Mouse (Mus musculus): ENCODE data around the gene Gm26558. TPM values are rescaled to one million over a fixed set of nuclear protein-coding genes. Genes with fewer than 3 reads are reported as not detected.

Gene Gm26558
- total RNA-seq, 2 experiments from 2014 or later = 0.63 to 1.1 TPM

- no peak for DNase-seq
Observed at GRCm38 (mm10) chr2:70647681-70648080, 14.2 kb downstream of the Gm26558 start.

DNA sequence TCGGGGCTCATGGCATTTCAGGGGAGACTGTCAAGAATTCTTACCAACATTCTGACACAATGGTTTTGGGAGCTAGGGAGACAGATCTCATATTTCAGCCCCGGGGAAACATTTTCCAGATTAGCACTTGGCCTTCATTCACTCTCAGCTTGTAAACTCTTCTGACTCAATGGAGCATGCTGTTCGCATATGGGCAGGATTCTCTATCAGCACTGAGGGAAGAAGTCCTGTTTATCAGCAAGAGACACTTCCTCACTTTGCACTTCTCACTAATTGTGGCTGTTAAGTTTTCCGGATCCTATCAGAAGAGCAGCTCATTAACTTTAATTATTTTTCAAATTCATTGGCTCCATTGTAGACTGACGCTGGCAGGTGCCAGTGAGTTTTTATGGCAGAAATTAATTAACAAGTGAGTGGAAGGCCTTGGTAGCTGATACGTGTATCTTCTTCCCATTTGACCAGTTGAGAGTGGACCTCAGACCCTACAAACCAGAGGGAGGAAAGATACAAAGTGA, 16.6 kb downstream of the Gm26558 start:
- no peak for DNase-seq

DNA sequence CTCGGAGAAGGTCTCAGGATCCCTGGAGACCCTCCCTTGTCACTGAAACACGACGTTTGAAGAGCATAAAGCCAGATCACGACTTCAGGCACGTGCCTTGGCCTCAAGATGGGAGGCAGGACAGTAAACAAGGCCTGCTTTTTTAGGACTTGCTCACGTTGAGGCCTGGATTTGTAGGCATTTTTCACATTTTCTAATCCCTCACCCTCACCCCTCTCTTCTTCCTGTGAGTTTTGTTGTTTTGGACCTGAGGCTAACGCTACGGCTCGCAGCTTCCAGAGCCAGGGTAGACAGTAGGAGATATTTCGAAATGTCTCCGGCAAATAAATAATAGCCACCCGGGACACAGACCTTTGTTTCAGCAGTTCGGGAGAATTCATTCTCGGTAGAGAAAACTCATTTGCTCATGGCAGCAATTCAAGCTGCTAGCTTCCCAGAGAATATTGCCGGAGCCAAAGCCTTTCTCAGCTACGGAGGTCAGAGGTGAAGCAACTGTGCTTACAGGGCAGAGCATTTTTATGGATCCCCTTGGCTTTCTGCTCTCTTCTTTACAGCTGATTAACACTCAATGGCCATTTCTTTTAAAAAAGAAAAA, 18.8 kb downstream of the Gm26558 start:
- no peak for DNase-seq

GRCm38 (mm10) chr2:70640968-70641367, 20.9 kb downstream of the Gm26558 start:
- no peak for DNase-seq

DNA sequence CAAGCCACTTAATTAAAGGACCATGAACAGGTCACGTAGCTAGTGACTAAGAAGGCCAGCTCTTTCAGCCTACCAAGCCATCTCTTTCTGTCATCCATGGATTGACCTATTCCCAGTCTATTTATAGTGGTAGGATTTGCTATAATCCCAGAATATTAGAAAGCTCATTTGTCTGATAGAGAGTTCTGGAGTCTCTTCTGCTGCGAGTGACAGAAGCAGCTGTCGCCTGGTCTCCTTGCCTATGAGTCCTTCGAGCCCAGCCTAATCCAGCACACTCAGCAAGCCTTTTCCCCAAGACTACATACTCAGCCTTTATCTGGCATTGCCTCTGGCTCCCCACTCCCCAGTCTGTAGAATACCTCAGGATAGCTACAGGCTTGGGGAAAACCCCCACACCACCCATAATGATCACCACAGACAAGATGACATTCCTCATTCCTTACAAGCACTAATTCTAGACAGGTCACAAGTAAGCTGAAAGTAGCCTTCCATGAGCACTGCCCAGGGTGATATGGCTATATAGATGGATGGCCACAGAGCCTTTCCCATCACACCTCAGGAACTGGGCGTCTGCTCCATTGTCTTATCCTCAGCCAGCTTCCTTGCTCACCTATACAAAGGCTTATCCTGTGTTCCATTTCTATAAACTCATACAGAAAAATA, 27.7 kb downstream of the Gm26558 start:
- no peak for DNase-seq

- DNase-seq = no peak
Observed at GRCm38 (mm10) chr2:70632412-70632811, 29.5 kb downstream of the Gm26558 start.

- DNase-seq = no peak
Observed at GRCm38 (mm10) chr2:70631321-70631720, 30.6 kb downstream of the Gm26558 start.

- no peak for DNase-seq
Observed at GRCm38 (mm10) chr2:70629921-70630320, 32.0 kb downstream of the Gm26558 start.

- DNase-seq = peak; percentile 43
Observed at GRCm38 (mm10) chr2:70629339-70629761, 32.6 kb downstream of the Gm26558 start.

DNA sequence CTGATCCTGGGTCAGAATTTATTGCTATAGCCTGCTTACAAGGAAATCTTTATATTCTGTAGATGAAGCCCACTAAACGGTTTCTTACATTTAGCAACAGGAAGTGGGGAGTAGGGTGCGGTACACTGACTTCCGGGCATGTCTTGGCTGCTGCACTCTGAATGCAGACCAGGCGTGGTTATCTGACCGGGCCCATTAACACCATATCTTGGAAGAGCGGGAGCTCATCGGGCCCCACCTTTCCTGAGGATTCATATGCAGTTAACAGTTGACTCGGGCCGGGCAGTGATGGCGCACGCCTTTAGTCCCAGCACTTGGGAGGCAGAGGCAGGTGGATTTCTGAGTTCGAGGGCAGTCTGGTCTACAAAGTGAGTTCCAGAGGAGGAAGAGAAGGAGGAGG, 33.5 kb downstream of the Gm26558 start:
- no peak for DNase-seq

DNA sequence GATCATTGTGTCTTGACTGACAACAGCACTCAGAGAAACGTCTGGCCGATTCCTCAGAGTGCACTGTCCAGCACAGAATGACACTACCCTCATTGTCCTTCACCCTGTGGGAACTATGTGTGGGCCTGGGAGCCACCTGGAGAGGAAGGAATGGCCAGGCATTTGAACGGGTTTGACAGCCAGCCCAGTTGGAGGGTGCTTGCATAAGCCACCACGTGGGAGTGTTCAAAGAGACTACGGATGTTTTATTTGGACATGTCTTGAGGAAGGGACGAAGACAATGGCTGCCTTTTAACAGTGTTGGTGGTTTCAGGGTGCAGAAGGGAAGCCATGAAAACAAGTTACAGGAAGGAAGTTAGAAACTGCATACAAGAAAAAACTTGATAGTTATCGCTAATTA, 36.1 kb downstream of the Gm26558 start:
- DNase-seq = no peak

DNA sequence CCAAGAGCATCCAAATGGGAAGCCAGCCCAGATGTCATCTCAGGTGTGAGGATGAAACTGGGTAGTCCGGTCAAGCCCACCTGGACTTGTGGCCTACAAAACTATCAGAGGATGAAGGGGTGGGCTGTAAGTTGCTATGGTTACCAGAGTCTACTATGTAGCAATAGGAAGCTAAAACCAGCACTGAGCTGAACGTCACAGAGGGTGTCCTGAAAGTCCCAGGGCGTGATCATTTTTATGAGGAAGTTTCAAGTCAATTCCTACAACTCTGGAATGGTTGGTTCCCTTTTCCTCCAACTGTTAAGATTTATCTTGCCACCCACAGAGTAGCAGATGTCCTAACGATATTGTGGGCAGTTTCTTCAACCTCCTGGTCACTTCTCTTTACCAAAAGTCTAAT, 39.7 kb downstream of the Gm26558 start:
- DNase-seq = no peak

DNA sequence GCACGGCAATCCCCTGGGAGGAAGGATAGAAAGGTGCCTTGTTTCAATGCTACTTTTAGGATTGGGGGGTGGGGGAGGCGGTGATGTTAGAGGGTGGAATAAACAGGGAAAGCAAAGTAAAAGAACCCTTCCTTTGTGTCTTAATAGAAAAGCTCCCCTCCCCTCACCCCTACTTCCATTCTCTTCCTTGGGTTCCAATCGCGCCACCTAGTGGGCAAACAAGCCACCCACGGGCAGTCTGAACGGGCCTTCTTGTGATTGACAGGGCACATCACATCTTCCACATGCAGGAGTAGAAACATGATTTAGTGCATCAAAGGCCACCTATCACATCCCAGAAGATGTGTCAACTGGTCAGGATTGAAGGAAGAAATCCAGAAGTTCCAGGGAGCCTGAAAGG, 41.7 kb downstream of the Gm26558 start:
- peak; percentile 39 for DNase-seq

- no peak for DNase-seq
Observed at GRCm38 (mm10) chr2:70619232-70619835, 42.6 kb downstream of the Gm26558 start.

DNA sequence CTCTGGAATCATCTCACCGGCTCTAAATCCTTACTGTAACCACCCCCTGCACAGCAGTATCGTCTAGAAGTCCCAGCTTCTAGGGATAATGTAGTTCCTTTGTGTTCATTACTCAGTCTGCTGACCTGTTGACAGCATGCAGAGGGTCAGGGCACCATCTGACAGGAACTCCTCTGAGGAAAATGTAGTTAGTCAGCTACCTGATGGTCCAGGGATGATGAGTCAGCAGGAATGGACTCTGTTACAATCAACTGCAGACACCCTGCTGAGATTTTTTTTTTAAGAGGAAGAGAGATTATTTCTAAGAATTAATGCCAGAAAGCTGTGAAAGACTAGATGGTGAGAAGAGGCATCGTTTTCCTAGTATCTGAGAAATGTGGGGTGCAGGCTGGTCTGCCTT, 45.3 kb downstream of the Gm26558 start:
- no peak for DNase-seq

DNA sequence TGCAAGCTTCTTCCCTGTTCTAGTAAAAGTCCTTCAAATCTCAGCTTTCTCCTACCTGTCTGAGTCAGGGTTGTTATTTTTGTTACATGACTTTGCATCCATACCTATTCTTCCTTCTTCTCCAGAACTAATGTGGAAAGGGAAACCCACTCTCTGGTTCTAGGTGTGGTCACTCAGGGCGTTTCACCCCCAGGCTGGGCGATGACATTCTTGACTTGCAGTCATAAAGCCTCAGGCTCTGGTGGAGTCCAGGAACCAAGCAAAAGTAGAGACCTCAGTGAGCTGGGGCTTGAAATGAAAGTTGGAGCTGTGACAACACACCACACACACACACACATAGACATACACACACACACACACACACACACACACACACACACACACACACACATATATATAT, 45.8 kb downstream of the Gm26558 start:
- DNase-seq = no peak

DNA sequence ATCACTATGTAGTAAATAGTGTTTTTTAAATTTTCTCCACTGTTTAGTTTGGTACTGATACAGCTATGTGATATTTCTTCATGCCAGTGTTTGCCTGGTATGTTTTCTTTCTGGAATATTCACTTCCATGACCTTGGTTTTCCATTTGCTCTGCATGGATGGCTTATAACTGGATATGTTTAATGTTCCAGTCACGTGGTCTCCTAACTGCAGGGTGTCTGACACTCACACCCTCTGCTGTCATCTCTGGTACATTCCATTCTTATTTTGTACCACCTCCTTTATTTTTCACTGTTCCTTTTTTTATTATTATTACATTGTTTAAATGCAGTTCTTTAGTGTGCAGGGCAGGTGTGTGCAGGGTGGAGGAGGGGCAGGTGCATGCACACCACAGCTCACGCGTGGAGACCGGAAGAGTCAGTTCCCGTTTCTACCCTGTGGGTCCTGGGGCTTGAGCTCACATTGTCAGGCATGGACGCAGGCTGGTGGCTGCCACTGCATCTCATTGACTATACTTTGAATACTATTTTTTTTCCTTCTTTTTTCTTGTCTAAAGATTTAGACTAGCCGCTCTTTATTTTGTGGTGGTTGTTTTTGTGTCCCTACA, 47.1 kb downstream of the Gm26558 start:
- no peak for DNase-seq

Other genes starting within 250 kb of the Gm26558 start
- gene Sp5, start 187.2 kb downstream of the Gm26558 start, total RNA-seq (2021) = under 1 TPM; 0.33 to 0.36 TPM
- gene Erich2, start 153.3 kb downstream of the Gm26558 start, total RNA-seq (2021) = under 1 TPM; 0.27 to 0.38 TPM
- under 1 TPM; 0.07 to 0.19 TPM for gene Gad1, start 109.0 kb downstream of the Gm26558 start, total RNA-seq (2021)
- 100 to 1,000 TPM; 106 to 111 TPM for gene Gorasp2, start 532 bp downstream of the Gm26558 start, total RNA-seq (2021)
- gene Tlk1, start 163.6 kb upstream of the Gm26558 start, total RNA-seq (2021) = 10 to 100 TPM; 59.7 to 60.1 TPM